Mouse (Mus musculus): ENCODE results near the gene Cdk2ap2. TPM values are rescaled to one million over a fixed set of nuclear protein-coding genes. Genes with fewer than 3 reads are reported as not detected.
A peak's percentile ranks its signal among the peaks of the same experiment; 100 is the strongest.
"Not testable (repeated sequence)": the region's sequence is repeated elsewhere in the genome, so short reads cannot be mapped to it uniquely, and the experiment has no call there.

Cdk2ap2 gene
- 100 to 1,000 TPM; 372 to 419 TPM for polyA plus RNA-seq (2017; shearing (Covaris generic))

GRCm38 (mm10) chr19:4096642-4097440, at the start of gene Cdk2ap2:
Cdk2ap2 (plus strand) TSS chr19:4097182.
- ATAC-seq = peak; percentile 76

GRCm38 (mm10) chr19:4047859-4048258, 49.1 kb upstream of the Cdk2ap2 start:
- no peak for ATAC-seq

GRCm38 (mm10) chr19:4049069-4049468, 47.9 kb upstream of the Cdk2ap2 start:
- not testable (repeated sequence) for ATAC-seq

- no peak for ATAC-seq
Measured at GRCm38 (mm10) chr19:4051016-4051415, 46.0 kb upstream of the Cdk2ap2 start.

GRCm38 (mm10) chr19:4051741-4052515, 45.1 kb upstream of the Cdk2ap2 start:
- ATAC-seq = peak; percentile 55

- ATAC-seq = peak; percentile 63
Measured at GRCm38 (mm10) chr19:4052516-4053030, 44.4 kb upstream of the Cdk2ap2 start.

GRCm38 (mm10) chr19:4054613-4055012, 42.4 kb upstream of the Cdk2ap2 start:
- no peak for ATAC-seq

GRCm38 (mm10) chr19:4055216-4055946, 41.6 kb upstream of the Cdk2ap2 start:
- ATAC-seq = no peak

- no peak for ATAC-seq
Measured at GRCm38 (mm10) chr19:4055947-4056693, 40.9 kb upstream of the Cdk2ap2 start.

GRCm38 (mm10) chr19:4056727-4057126, 40.3 kb upstream of the Cdk2ap2 start:
- no peak for ATAC-seq

- ATAC-seq = no peak
Measured at GRCm38 (mm10) chr19:4057389-4057788, 39.6 kb upstream of the Cdk2ap2 start.

GRCm38 (mm10) chr19:4057962-4058361, 39.0 kb upstream of the Cdk2ap2 start:
- ATAC-seq = no peak

- no peak for ATAC-seq
Measured at GRCm38 (mm10) chr19:4058581-4058980, 38.4 kb upstream of the Cdk2ap2 start.

GRCm38 (mm10) chr19:4059069-4059740, 37.8 kb upstream of the Cdk2ap2 start, which contains the start of gene Gstp3:
Gstp3 (minus strand) TSS chr19:4059569.
- peak; percentile 86 for ATAC-seq

- not testable (repeated sequence) for ATAC-seq
Measured at GRCm38 (mm10) chr19:4060044-4060898, 36.7 kb upstream of the Cdk2ap2 start.

- ATAC-seq = no peak
Measured at GRCm38 (mm10) chr19:4060899-4061465, 36.0 kb upstream of the Cdk2ap2 start.

GRCm38 (mm10) chr19:4063357-4063756, 33.6 kb upstream of the Cdk2ap2 start:
- ATAC-seq = not testable (repeated sequence)

GRCm38 (mm10) chr19:4064501-4064900, 32.5 kb upstream of the Cdk2ap2 start:
- not testable (repeated sequence) for ATAC-seq

- ATAC-seq = peak; percentile 77
Measured at GRCm38 (mm10) chr19:4066280-4066679, 30.7 kb upstream of the Cdk2ap2 start.

- peak; percentile 32 for ATAC-seq
Measured at GRCm38 (mm10) chr19:4066877-4067276, 30.1 kb upstream of the Cdk2ap2 start.

Measured in activated CD4-positive, CD25-positive, alpha-beta regulatory T cell, adult 4 months (primary cell).